Mouse (Mus musculus) liver, embryonic 16.5 days (tissue): Measurements from ENCODE around the gene Rprd1b. TPM values are rescaled to one million over a fixed set of nuclear protein-coding genes. Genes with fewer than 3 reads are reported as not detected.
A peak's percentile ranks its signal among the peaks of the same experiment; 100 is the strongest.

ENCODE experiments used
- ATAC-seq: fragments of 200-750 bp; cut with Nextera tagmentation; 2 replicates; pipeline ENCODE4 v1.8.0; 2017; ENCODE audit warnings: low read depth, mild to moderate bottlenecking, moderate number of reproducible peaks, moderate library complexity
- H3K27ac ChIP-seq: fragments of 300-500 bp; sonication (generic); 2 replicates; pipeline ENCODE4 v1.5.1; 2014; ENCODE audit warnings: mild to moderate bottlenecking, low read length
- H3K27me3 ChIP-seq: fragments of 300-500 bp; sonication (generic); 2 replicates; pipeline ENCODE4 v1.6.1; 2014; ENCODE audit warnings: low read depth, low read length, mixed read lengths; ENCODE audit not compliant: control insufficient read depth, insufficient read depth
- H3K36me3 ChIP-seq: fragments of 300-500 bp; sonication (generic); 2 replicates; pipeline ENCODE4 v1.6.1; 2014; ENCODE audit warnings: mild to moderate bottlenecking; ENCODE audit not compliant: control insufficient read depth, insufficient read depth
- H3K4me1 ChIP-seq: fragments of 300-500 bp; sonication (generic); 2 replicates; pipeline ENCODE4 v1.6.1; 2014; ENCODE audit warnings: low read depth, low read length, mixed read lengths; ENCODE audit not compliant: control insufficient read depth
- H3K4me2 ChIP-seq: fragments of 300-500 bp; sonication (generic); 2 replicates; pipeline ENCODE4 v1.6.1; 2014; ENCODE audit warnings: low read depth, low read length, mixed read lengths
- H3K4me3 ChIP-seq: fragments of 300-500 bp; sonication (generic); 2 replicates; pipeline ENCODE4 v1.5.1; 2014; ENCODE audit warnings: low read depth, mild to moderate bottlenecking, low read length
- H3K9ac ChIP-seq: fragments of 300-500 bp; sonication (generic); 2 replicates; pipeline ENCODE4 v1.6.1; 2014; ENCODE audit warnings: low read depth, low read length
- H3K9me3 ChIP-seq: fragments of 300-500 bp; sonication (generic); replicated peaks from 2 replicates; pipeline ENCODE4 v1.6.1; 2016; ENCODE audit warnings: low read length; ENCODE audit not compliant: control insufficient read depth
- WGBS: fragments of 180-500 bp; shearing (Covaris S2); extraction: QIAGEN DNeasy Blood & Tissue Kit; methylation state at CpG from one replicate; pipeline ENCODE4 v1.1.7; 2014; ENCODE audit not compliant: insufficient replicate concordance; 5-methylcytosine and 5-hydroxymethylcytosine counted together
- polyA plus RNA-seq: library from polyadenylated mRNA; unstranded; fragments of >200 nt; fragmentation: Nextera tagmentation; extraction: Ambion mirVana; gene quantifications from 2 replicates; pipeline ENCODE4 v1.2.1, GENCODE M21; 2015

The Rprd1b gene
- polyA plus RNA-seq, 1 experiment from 2014 or later: 25.1 TPM

GRCm38 (mm10) chr2:157992501-157992900 lies 35.8 kb upstream of the Rprd1b start:
- 83% methylated on average over 4 of the region's 4 CpGs for WGBS
- no peak overlapping the region for H3K4me2 ChIP-seq
- ATAC-seq: no peak
- no peaks in the 10 kb centered on the region for H3K4me1 ChIP-seq
- H3K27me3 ChIP-seq: no peaks in the 10 kb centered on the region
- H3K4me3 ChIP-seq: no peak overlapping the region
- peaks cover 26% of the 10 kb centered on the region for H3K36me3 ChIP-seq
- no peak overlapping the region for H3K27ac ChIP-seq
- no peak overlapping the region for H3K9ac ChIP-seq
- no peaks in the 10 kb centered on the region for H3K9me3 ChIP-seq

DNA sequence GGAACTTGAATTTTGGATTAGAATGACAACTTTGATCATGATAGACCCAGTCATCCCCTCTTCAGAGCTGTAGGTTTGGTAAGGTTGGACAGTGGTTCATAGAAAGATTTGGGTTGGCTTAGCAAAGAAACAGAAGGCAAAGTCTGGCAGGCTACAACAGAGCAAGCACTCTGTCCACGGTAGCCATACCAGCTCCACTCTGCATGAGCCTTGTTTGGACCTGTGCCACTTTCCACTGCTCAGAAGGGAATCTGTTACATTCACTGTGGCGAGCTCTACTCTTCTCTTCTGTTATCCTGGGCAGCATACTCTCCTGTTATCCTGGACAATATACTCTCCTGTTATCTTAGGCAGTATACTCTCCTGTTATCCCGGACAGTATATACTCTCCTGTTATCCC lies 29.5 kb upstream of the Rprd1b start:
- Histone ChIP-seq H3K27me3 (no peaks in the 10 kb centered on the region), H3K9ac (no peak overlapping the region), H3K4me2 (no peak overlapping the region), H3K4me1 (no peaks in the 10 kb centered on the region), H3K36me3 (peaks cover 14% of the 10 kb centered on the region), H3K27ac (no peak overlapping the region), H3K4me3 (no peak overlapping the region), H3K9me3 (no peaks in the 10 kb centered on the region)
- ATAC-seq: no peak
- WGBS: 83% methylated on average over 3 of the region's 3 CpGs

DNA sequence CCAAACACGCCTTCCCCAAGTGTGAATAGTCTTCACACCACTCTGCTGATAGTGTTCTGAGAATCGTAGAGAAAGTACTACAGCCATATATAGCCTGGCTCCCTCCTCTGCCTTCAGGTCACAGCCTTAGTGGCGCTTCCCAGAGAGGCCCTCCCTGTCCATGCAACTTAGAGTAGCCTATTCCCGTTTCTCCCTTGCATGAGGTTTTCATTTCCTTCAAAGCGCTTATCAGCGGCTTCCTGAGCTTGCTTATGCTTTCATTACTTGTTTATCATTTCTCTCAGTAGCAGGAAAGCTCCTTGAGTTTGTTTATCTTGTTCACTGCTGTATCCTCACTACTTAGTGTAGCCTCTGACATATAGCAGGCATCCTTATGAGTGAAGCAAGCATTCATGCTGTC lies 23.7 kb upstream of the Rprd1b start:
- peak; percentile 30; the same call in 1 of the 2 replicates for ATAC-seq
- peaks cover 8% of the 10 kb centered on the region; the same call in 1 of the 2 replicates for H3K36me3 ChIP-seq

GRCm38 (mm10) chr2:158005641-158006040 lies 22.7 kb upstream of the Rprd1b start:
- Histone ChIP-seq H3K27me3 (no peaks in the 10 kb centered on the region), H3K27ac (no peak overlapping the region), H3K9me3 (no peaks in the 10 kb centered on the region), H3K4me3 (no peak overlapping the region), H3K9ac (no peak overlapping the region), H3K4me2 (no peak overlapping the region), H3K4me1 (no peaks in the 10 kb centered on the region; the same call in 1 of the 2 replicates), H3K36me3 (peaks cover 8% of the 10 kb centered on the region; the same call in 1 of the 2 replicates)
- 86% methylated on average over 4 of the region's 4 CpGs for WGBS
- no peak for ATAC-seq

More for the DNA sequence above, 23.7 kb upstream of the Rprd1b start:
- Histone ChIP-seq H3K4me3 (no peak overlapping the region), H3K4me1 (no peaks in the 10 kb centered on the region; the same call in 1 of the 2 replicates), H3K9me3 (no peaks in the 10 kb centered on the region), H3K27me3 (no peaks in the 10 kb centered on the region), H3K9ac (no peak overlapping the region), H3K4me2 (no peak overlapping the region), H3K27ac (no peak overlapping the region)
- WGBS: 56% methylated on average over 6 of the region's 6 CpGs

GRCm38 (mm10) chr2:158009373-158009772 lies 18.9 kb upstream of the Rprd1b start:
- no peak for ATAC-seq
- Histone ChIP-seq H3K36me3 (peaks cover 8% of the 10 kb centered on the region; the same call in 1 of the 2 replicates), H3K27ac (no peak overlapping the region), H3K9ac (no peak overlapping the region), H3K9me3 (no peaks in the 10 kb centered on the region), H3K27me3 (no peaks in the 10 kb centered on the region), H3K4me1 (no peaks in the 10 kb centered on the region; the same call in 1 of the 2 replicates), H3K4me2 (no peak overlapping the region), H3K4me3 (no peak overlapping the region)
- 74% methylated on average over 7 of the region's 7 CpGs for WGBS

DNA sequence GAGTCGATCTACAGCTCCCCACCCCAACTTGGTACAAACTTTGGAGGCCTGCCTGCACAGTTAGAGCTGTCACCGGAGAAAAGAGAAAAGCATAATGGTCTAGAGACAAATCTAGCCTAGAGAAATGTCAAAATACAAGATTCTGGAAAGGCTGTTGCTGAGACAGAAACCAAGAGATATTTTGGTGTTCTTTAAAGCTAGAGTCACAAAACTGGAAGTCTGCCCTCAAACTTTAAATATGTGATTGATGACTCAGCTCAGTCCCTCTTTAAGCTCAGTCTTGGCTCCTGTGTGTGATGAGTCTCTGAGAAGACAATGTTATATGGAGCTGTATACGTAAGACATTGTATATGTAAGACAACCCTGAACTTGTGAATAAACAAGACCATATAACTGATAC lies 15.7 kb upstream of the Rprd1b start:
- H3K27me3 ChIP-seq: no peaks in the 10 kb centered on the region
- no peak overlapping the region for H3K4me2 ChIP-seq
- no peak for ATAC-seq
- 86% methylated on average over 3 of the region's 3 CpGs for WGBS
- H3K4me3 ChIP-seq: no peak overlapping the region
- H3K9me3 ChIP-seq: no peaks in the 10 kb centered on the region
- no peaks in the 10 kb centered on the region for H3K4me1 ChIP-seq
- no peaks in the 10 kb centered on the region for H3K36me3 ChIP-seq
- H3K27ac ChIP-seq: no peak overlapping the region
- no peak overlapping the region for H3K9ac ChIP-seq

DNA sequence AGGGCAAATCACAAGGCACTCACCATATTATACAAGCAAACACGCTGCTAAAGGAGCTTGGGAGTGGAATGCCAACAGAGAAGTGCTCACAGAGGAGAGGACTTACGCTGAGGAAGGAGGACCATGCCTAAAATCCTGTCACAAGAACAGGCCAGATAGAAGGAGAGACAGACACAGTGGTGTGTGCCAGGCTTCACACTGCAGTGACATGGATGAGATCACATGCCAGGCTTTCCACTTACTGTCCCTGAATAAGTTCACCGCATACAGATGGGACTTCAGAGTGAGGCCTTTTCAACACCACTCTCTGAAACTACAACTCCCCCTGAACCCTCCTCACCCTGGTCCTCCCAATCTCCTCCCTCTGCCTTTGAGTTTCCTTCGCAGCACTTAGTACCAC lies 11.0 kb upstream of the Rprd1b start:
- Histone ChIP-seq H3K4me2 (no peak overlapping the region), H3K36me3 (no peaks in the 10 kb centered on the region), H3K27me3 (no peaks in the 10 kb centered on the region), H3K4me3 (no peak overlapping the region), H3K9me3 (no peaks in the 10 kb centered on the region), H3K9ac (no peak overlapping the region), H3K4me1 (no peaks in the 10 kb centered on the region), H3K27ac (no peak overlapping the region)
- 83% methylated on average over 4 of the region's 4 CpGs for WGBS
- ATAC-seq: no peak

DNA sequence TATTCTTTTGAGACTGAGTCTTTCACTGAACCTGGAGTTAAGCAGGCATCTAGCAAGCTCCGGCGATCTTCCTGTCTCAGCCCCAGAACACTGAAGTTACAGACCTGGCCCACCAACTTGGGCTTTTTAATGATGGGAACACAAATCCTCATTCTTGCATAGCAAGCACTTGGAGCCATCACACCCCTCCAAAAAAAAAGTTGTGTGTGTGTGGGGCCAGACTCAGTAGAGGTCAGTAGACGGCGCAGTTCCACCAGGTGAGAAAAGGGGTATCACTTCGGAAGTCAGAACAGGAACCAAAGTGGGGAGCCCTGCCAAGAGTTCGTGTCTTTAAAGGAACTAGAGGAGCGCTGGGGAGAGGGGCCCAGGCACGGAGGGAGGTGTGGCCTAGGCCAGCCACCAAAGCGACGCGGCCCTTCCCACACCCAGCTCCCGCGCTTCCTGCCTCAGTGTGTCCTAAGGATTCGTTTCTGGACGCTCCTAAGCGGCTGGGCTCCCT lies 393 bp upstream of the Rprd1b start:
- Histone ChIP-seq H3K27me3 (no peaks in the 10 kb centered on the region), H3K27ac (peak overlapping the region; percentile 89), H3K4me1 (peaks cover 35% of the 10 kb centered on the region), H3K4me2 (peak overlapping the region; percentile 80), H3K9ac (peak overlapping the region; percentile 97), H3K9me3 (no peaks in the 10 kb centered on the region), H3K4me3 (peak overlapping the region; percentile 86), H3K36me3 (no peaks in the 10 kb centered on the region)
- no peak for ATAC-seq
- WGBS: under 1% methylated on average over 16 of the region's 16 CpGs

DNA sequence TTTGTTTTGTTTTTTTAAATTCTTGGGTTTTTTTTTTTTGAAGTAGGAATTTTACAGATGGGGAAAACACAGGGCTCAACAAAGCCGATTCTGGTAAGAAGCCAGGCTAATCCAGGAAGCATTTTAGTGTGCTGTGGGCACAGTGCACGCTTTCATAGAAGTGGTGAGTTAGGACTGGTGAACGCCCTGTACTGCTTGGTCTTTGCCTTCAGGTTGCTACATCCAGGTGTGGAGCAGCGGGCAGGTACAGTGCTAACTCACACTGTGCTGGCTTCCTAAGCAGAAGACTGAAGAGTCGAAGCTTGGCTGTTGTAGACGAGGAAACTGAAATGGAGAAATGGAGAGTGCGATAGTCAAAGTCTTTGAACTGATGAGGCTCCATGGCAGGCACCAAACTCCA lies 1.7 kb downstream of the Rprd1b start:
- H3K4me1 ChIP-seq: peaks cover 41% of the 10 kb centered on the region

More for the DNA sequence above, 1.7 kb downstream of the Rprd1b start:
- WGBS: 53% methylated on average over 7 of the region's 7 CpGs
- peak overlapping the region; percentile 62 for H3K4me2 ChIP-seq
- peak overlapping the region; percentile 61; the same call in 1 of the 2 replicates for H3K27ac ChIP-seq
- ATAC-seq: no peak
- no peaks in the 10 kb centered on the region for H3K27me3 ChIP-seq
- peak overlapping the region; percentile 86 for H3K4me3 ChIP-seq
- no peaks in the 10 kb centered on the region for H3K9me3 ChIP-seq
- no peaks in the 10 kb centered on the region for H3K36me3 ChIP-seq
- peak overlapping the region; percentile 97 for H3K9ac ChIP-seq
